Mouse (Mus musculus) brown adipose tissue, adult 24 weeks (tissue): ENCODE results near the gene Dnajc16. TPM values are rescaled to one million over a fixed set of nuclear protein-coding genes. Genes with fewer than 3 reads are reported as not detected.

ENCODE experiments used
- polyA plus RNA-seq: library from polyadenylated mRNA; stranded (reverse); fragments of >200 nt; gene quantifications from 2 replicates; pipeline ENCODE4 v1.2.4, GENCODE M21; 2012; ENCODE audit not compliant: missing spikeins, insufficient read depth, insufficient read length

Dnajc16 gene
- polyA plus RNA-seq, 1 experiment, result 6.4 TPM

Other genes starting within 250 kb of the Dnajc16 start
- gene Fblim1, start 184.8 kb downstream of the Dnajc16 start, polyA plus RNA-seq, result 2.1 and 3.6 TPM in 2 replicates
- 1.1 TPM in 1 of 2 replicates, not detected in the other for gene Tmem82, start 172.3 kb downstream of the Dnajc16 start, polyA plus RNA-seq
- 4.5 and 12.7 TPM in 2 replicates for gene Slc25a34, start 167.1 kb downstream of the Dnajc16 start, polyA plus RNA-seq
- 8.8 and 12.9 TPM in 2 replicates for gene Plekhm2, start 126.0 kb downstream of the Dnajc16 start, polyA plus RNA-seq
- gene Rsc1a1, start 105.3 kb downstream of the Dnajc16 start, polyA plus RNA-seq, result 3.0 TPM in 1 of 2 replicates, not detected in the other
- gene Ddi2, start 67.5 kb downstream of the Dnajc16 start, polyA plus RNA-seq, result 9.4 and 12.3 TPM in 2 replicates
- not detected in 2 replicates for gene Agmat, start 44.3 kb downstream of the Dnajc16 start, polyA plus RNA-seq
- 6.1 and 7.7 TPM in 2 replicates for gene Casp9, start 2.7 kb upstream of the Dnajc16 start, polyA plus RNA-seq
- not detected in 2 replicates for gene Cela2a, start 35.2 kb upstream of the Dnajc16 start, polyA plus RNA-seq
- not detected in 2 replicates for gene Ctrc, start 55.4 kb upstream of the Dnajc16 start, polyA plus RNA-seq
- gene Efhd2, start 84.0 kb upstream of the Dnajc16 start, polyA plus RNA-seq, result 11.7 and 12.9 TPM in 2 replicates
- gene Fhad1, start 224.2 kb upstream of the Dnajc16 start, polyA plus RNA-seq, result not detected in 2 replicates